In the genomic region with DNA sequence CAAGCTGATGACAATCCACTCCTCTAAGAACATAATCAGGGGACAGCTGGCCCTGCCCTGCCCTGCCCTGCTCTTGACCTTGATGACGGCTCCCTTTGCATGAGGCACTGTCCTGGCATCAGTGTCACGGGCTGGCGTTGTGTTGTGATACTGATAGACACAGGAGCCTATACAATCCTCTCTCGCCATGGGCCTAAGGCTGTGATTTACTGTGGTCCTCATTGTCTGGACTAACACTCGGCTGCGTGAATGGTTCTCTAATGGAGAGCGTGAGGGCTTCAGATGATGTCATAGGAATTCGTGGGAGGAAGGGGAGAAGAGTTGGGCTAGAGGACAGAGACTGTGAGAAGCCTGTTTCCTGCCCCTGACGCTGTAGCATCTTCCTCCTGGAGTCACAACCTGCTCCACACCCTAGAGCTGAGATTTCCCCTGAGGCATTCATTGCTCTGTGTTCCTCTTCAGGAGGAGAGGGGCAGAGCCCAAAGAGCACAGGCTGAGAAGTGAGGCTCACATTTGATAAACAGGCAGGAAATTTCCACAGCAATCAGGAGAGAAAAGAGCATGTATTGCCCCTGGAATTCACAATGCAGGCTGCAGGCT, we compare ENCODE assay signal across 20 mouse cellular contexts. TPM values are rescaled to one million over a fixed set of nuclear protein-coding genes. Genes with fewer than 3 reads are reported as not detected.
DNase-seq lines count a peak whose midpoint lies in the region; ATAC-seq and TF ChIP-seq lines count a peak whose summit lies in the region.
"Had no signal": no experiment of that assay in that cellular context is flagged by ENCODE, and none has a peak within 500 bp of the region (broad histone marks: within the 10 kb centered on the region; RNA-seq: fewer than 3 reads in every experiment).

No protein-coding gene starts in this region.

- TF ChIP-seq CTCF in gastrocnemius, adult 2 months (IDR thresholded peaks at IDR 0.05): no peak
- no peak for TF ChIP-seq CTCF in hindbrain, postnatal 0 days (IDR thresholded peaks at IDR 0.05; ENCODE audit: low read depth)
- no peak for TF ChIP-seq CTCF in forebrain, postnatal 0 days (IDR thresholded peaks at IDR 0.05; ENCODE audit: low read depth)

- H3K9me3 ChIP-seq in hindbrain, postnatal 0 days (ENCODE audit: low read length): no peaks in the 10 kb centered on the region
- H3K9me3 ChIP-seq in hindbrain, embryonic 16.5 days (ENCODE audit: control insufficient read depth, low read length): no peaks in the 10 kb centered on the region
- no peaks in the 10 kb centered on the region for H3K9me3 ChIP-seq in forebrain, postnatal 0 days (ENCODE audit: low read length)
- no peaks in the 10 kb centered on the region for H3K9me3 ChIP-seq in neural tube, embryonic 11.5 days (ENCODE audit: control insufficient read depth, low read length)
- H3K9me3 ChIP-seq: limb, embryonic 10.5 days; liver, embryonic 13.5 days had no signal

- ATAC-seq in hindbrain, postnatal 0 days: peak; percentile 35; the same call in 1 of the 2 replicates
- ATAC-seq in hindbrain, embryonic 16.5 days: no peak
- ATAC-seq in forebrain, postnatal 0 days: peak; percentile 18; the same call in 1 of the 2 replicates
- peak; percentile 45; the same call in 1 of the 2 replicates for ATAC-seq in neural tube, embryonic 11.5 days (ENCODE audit: insufficient read depth, low FRiP score, low TSS enrichment)
- ATAC-seq: lung, postnatal 0 days had no signal

- no peaks in the 10 kb centered on the region for H3K4me1 ChIP-seq in hindbrain, postnatal 0 days (ENCODE audit: insufficient read depth, low read length)
- no peaks in the 10 kb centered on the region for H3K4me1 ChIP-seq in hindbrain, embryonic 16.5 days (ENCODE audit: control insufficient read depth, insufficient read depth, low read depth, low read length)
- no peaks in the 10 kb centered on the region for H3K4me1 ChIP-seq in forebrain, postnatal 0 days (ENCODE audit: insufficient read depth)
- peaks cover 12% of the 10 kb centered on the region for H3K4me1 ChIP-seq in neural tube, embryonic 11.5 days (ENCODE audit: control insufficient read depth, insufficient read depth, low read length)
- H3K4me1 ChIP-seq: liver, embryonic 13.5 days had no signal

- intact Hi-C loops in gastrocnemius, adult 2 months (cut with DNase I): no loop called here
- intact Hi-C loops in left cerebral cortex, postnatal 14 days (cut with DNase I): no loop called here

- no peak overlapping the region for H3K9ac ChIP-seq in hindbrain, postnatal 0 days (replicated peaks; ENCODE audit: low read length)
- no peak overlapping the region for H3K9ac ChIP-seq in hindbrain, embryonic 16.5 days (ENCODE audit: low read depth, low read length)
- no peak overlapping the region for H3K9ac ChIP-seq in forebrain, postnatal 0 days
- H3K9ac ChIP-seq in neural tube, embryonic 11.5 days (ENCODE audit: low read length): 0 out of 2 replicates have a peak overlapping the region, but pooled peaks have one; percentile 10
- H3K9ac ChIP-seq: liver, embryonic 13.5 days had no signal

- no peak overlapping the region for H3K4me2 ChIP-seq in hindbrain, postnatal 0 days (ENCODE audit: low read depth, low read length)
- no peak overlapping the region for H3K4me2 ChIP-seq in hindbrain, embryonic 16.5 days (ENCODE audit: low read length)
- no peak overlapping the region for H3K4me2 ChIP-seq in forebrain, postnatal 0 days (ENCODE audit: low read depth)
- H3K4me2 ChIP-seq in neural tube, embryonic 11.5 days (ENCODE audit: low read depth): no peak overlapping the region
- H3K4me2 ChIP-seq: liver, embryonic 13.5 days had no signal

- H3K27ac ChIP-seq in gastrocnemius, adult 2 months: peak overlapping the region; percentile 54
- peak overlapping the region; percentile 42; the same call in 1 of the 2 replicates for H3K27ac ChIP-seq in hindbrain, postnatal 0 days
- H3K27ac ChIP-seq in hindbrain, embryonic 16.5 days (ENCODE audit: low read depth, low read length): no peak overlapping the region; the same call in 1 of the 2 replicates
- H3K27ac ChIP-seq in forebrain, postnatal 0 days (ENCODE audit: low read depth, low read length): 0 out of 2 replicates have a peak overlapping the region, but pooled peaks have one; percentile 1
- H3K27ac ChIP-seq in neural tube, embryonic 11.5 days (ENCODE audit: low read depth, low read length): 0 out of 2 replicates have a peak overlapping the region, but pooled peaks have one; percentile 8
- H3K27ac ChIP-seq: limb, embryonic 10.5 days; liver, embryonic 13.5 days had no signal

- H3K36me3 ChIP-seq in hindbrain, postnatal 0 days (ENCODE audit: insufficient read depth, low read length): no peaks in the 10 kb centered on the region
- no peaks in the 10 kb centered on the region for H3K36me3 ChIP-seq in hindbrain, embryonic 16.5 days (ENCODE audit: control insufficient read depth, insufficient read depth, low read length)
- no peaks in the 10 kb centered on the region for H3K36me3 ChIP-seq in forebrain, postnatal 0 days (ENCODE audit: insufficient read depth)
- no peaks in the 10 kb centered on the region for H3K36me3 ChIP-seq in neural tube, embryonic 11.5 days (ENCODE audit: control insufficient read depth, insufficient read depth, low read length)
- H3K36me3 ChIP-seq: limb, embryonic 10.5 days; liver, embryonic 13.5 days had no signal

- H3K27me3 ChIP-seq in hindbrain, postnatal 0 days (ENCODE audit: insufficient read depth, low read length): no peaks in the 10 kb centered on the region
- H3K27me3 ChIP-seq in hindbrain, embryonic 16.5 days (replicated peaks; ENCODE audit: control insufficient read depth, insufficient read depth, low read length): no peaks in the 10 kb centered on the region
- no peaks in the 10 kb centered on the region for H3K27me3 ChIP-seq in forebrain, postnatal 0 days (ENCODE audit: insufficient read depth, low read length)
- no peaks in the 10 kb centered on the region for H3K27me3 ChIP-seq in neural tube, embryonic 11.5 days (ENCODE audit: control insufficient read depth, insufficient read depth, low read length)
- H3K27me3 ChIP-seq: liver, embryonic 13.5 days had no signal

- DNase-seq in gastrocnemius, adult 2 months: no peak
- DNase-seq in gastrocnemius, adult 8-10 months (ENCODE audit: low spot score in 2 of 2): no peak
- DNase-seq in hindbrain, postnatal 0 days (ENCODE audit: low spot score): no peak
- DNase-seq in forebrain, postnatal 0 days: no peak
- DNase-seq in neural tube, embryonic 11.5 days (ENCODE audit: low spot score): peak; percentile 36
- DNase-seq in gastrocnemius, adult 18-20 months (ENCODE audit: low spot score): no peak
- DNase-seq in left cerebral cortex, postnatal 14 days (ENCODE audit: low spot score in 2 of 2): no peak
- DNase-seq: kidney, adult 2 months; liver, embryonic 13.5 days; thymus, postnatal 14 days had no signal

- no peak overlapping the region for H3K4me3 ChIP-seq in gastrocnemius, adult 2 months
- no peak overlapping the region for H3K4me3 ChIP-seq in hindbrain, postnatal 0 days (ENCODE audit: low read length)
- no peak overlapping the region for H3K4me3 ChIP-seq in hindbrain, embryonic 16.5 days (ENCODE audit: low read length)
- H3K4me3 ChIP-seq in forebrain, postnatal 0 days (ENCODE audit: low read depth, low read length): no peak overlapping the region
- no peak overlapping the region for H3K4me3 ChIP-seq in neural tube, embryonic 11.5 days (ENCODE audit: low read depth, low read length)
- H3K4me3 ChIP-seq: limb, embryonic 10.5 days; liver, embryonic 13.5 days had no signal

- WGBS in hindbrain, postnatal 0 days: 46% methylated on average over 9 of the region's 9 CpGs
- 57% methylated on average over 9 of the region's 9 CpGs for WGBS in hindbrain, embryonic 16.5 days
- 39% methylated on average over 9 of the region's 9 CpGs for WGBS in forebrain, postnatal 0 days
- WGBS in neural tube, embryonic 11.5 days: 36% methylated on average over 9 of the region's 9 CpGs

RNA-seq across cellular contexts. Expression of gene Spesp1, which starts 44.5 kb away (rescaled TPM):
- not detected for total RNA-seq in gastrocnemius, adult 2 months (2021)
- total RNA-seq in gastrocnemius, adult 8-10 months (2022): not detected
- not detected in 2 replicates for total RNA-seq in hindbrain, postnatal 0 days (2014; rRNA removed)
- not detected in 2 replicates for polyA plus RNA-seq in hindbrain, postnatal 0 days (2015; fragmentation: Nextera tagmentation; extraction: Ambion mirVana)
- polyA plus RNA-seq in hindbrain, embryonic 16.5 days (2015; fragmentation: Nextera tagmentation; extraction: Ambion mirVana): not detected in 2 replicates
- total RNA-seq in forebrain, postnatal 0 days (2014; rRNA removed): 0.19 TPM in 1 of 2 replicates, not detected in the other
- not detected in 2 replicates for polyA plus RNA-seq in forebrain, postnatal 0 days (2015; fragmentation: Nextera tagmentation; extraction: Ambion mirVana)
- not detected in 2 replicates for polyA plus RNA-seq in neural tube, embryonic 11.5 days (2014; fragmentation: Nextera tagmentation; extraction: Ambion mirVana)
- not detected for total RNA-seq in gastrocnemius, adult 18-20 months (2021)
- total RNA-seq in left cerebral cortex, postnatal 14 days (2021): not detected
- total RNA-seq: granulocyte monocyte progenitor cell, adult 5-6 weeks; hematopoietic stem cell, adult 5-6 weeks; megakaryocyte, adult 5-6 weeks had no signal
- polyA plus RNA-seq: C2C12; kidney, adult 2 months; large intestine, adult 2 months; limb, embryonic 10.5 days; liver, embryonic 13.5 days; lung, postnatal 0 days; small intestine, adult 2 months; stomach, embryonic 14.5 days had no signal
